Mouse (Mus musculus): ENCODE data around the gene Sec24c. TPM values are rescaled to one million over a fixed set of nuclear protein-coding genes. Genes with fewer than 3 reads are reported as not detected.

Gene Sec24c
- total RNA-seq, 2 experiments from 2014 or later: 106 to 110 TPM

- DNase-seq (ENCODE audit: low spot score in 2 of 2): no peak
These were observed 15.2 kb upstream of the Sec24c start for GRCm38 (mm10) chr14:20658902-20659301.

DNA sequence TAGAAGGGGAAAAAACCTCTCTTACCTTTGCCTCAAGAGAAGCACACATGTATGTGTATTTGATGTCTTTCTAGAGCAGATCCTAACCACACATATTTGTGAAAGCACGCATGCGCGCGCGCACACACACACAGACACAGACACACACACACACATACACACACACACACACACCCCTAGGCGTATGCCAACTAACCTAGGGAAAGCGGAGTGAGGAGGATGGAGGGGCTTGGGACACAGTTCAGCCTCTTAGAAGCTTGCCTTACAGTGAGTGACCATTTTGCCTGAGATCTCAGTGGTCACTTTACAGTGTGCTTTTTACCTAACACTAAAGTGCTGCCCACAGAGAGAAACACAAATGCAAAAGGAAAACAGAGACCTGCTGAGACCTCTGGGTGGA lies 14.4 kb upstream of the Sec24c start:
- DNase-seq (ENCODE audit: low spot score in 2 of 2): no peak

DNA sequence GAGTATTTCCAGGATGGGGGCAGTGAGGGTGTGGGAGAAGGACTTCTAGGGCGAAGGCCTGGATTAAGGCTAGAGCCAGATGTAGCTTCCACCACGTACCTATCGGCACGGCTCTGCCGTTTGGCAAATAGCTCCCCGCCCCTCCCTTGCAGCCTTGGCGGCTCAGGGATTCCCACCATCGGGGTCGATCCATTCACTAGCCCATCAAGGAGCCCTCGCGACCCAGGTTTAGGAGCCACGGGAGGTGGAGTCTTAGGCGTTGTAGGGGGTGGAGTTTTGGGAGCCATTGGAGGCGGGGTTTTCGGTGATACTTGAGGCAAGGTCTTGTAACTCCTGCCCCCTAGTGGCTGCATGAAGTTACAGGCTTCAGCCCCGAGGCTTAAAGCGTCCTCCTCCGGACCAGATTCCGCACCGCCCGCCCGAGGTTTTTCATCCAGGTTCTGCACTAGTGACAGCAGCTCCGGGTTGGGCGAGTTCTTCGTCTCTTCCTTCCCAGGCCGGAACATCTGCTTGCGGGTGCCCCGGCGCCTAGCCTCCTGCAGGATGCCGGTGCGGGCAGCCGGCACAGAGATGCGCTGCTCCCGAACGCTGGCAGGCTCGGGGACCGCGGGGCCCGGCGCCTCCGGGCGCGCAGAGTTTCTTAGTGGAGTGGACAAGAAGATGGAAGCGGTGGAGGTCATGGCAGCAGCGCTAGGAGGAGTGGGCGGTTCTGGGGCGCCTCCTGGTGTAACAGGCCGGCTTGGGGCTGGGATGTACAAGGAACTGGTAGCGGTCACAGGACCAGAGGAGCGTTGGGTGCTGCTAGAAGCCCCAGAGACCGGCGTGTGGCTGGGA lies 13.1 kb upstream of the Sec24c start:
- peak; percentile 93 to 97 for DNase-seq (ENCODE audit: low spot score in 2 of 2)

- DNase-seq (ENCODE audit: low spot score in 2 of 2): peak in 1 of 2 experiments; percentile 45
These were observed 12.3 kb upstream of the Sec24c start for GRCm38 (mm10) chr14:20661661-20662331.

DNA sequence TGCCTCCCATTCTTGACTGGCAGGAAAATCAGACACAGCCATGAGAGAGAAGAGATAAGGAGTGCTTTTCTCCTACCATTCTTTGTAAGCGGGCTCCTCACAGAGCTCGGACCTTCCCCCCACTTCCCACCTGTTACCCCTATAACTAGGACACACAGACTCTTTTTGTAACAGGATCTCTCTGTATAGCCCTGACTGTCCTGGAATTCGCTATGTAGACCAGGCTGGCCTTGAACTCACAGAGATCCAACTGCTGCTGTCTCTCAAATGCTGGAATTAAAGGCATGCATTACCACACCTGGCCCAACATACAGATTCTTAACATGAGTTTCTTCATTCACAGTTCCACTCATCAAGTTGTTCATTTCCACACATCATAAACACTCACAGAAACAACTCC lies 11.4 kb upstream of the Sec24c start:
- no peak for DNase-seq (ENCODE audit: low spot score in 2 of 2)

DNA sequence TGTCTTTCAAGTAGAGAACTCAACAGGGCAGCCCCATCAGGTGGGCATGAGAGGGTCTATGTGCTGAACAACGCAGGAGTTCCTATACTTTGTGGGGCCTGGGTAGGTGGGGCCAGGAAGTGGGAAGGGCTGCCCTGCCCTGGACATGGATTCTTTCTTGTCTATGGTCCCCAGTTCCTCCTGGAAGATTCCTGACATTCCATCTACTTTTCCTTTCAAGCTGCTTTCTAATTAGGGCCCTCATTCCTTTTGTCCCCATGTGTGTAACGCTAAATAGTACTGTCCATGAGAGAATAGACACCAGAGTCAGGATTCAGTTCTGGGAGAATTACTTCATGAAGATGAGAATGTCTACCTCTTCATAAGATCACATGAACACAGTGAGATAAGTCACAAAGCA lies 10.5 kb upstream of the Sec24c start:
- no peak for DNase-seq (ENCODE audit: low spot score in 2 of 2)

DNA sequence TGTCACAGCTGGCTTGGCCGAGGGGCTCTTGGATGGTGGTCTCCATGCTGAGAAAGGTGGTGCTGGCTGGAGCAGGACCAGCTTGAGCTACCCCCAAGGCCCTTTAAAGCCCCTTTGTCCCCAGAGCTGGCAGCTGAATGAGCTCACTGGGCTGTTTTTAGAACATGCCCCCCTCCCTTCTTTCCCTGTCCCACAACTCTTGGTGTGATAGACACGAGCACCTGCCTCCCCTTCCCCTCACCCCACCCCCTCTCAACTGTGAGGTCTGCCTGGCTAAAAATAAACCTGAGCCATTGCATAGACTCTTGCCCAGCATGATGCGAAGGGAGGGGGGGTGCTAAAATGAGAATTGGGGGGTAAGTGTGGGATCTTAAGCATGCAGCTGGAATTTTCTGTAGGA lies 9.7 kb upstream of the Sec24c start:
- DNase-seq (ENCODE audit: low spot score in 2 of 2): no peak

DNA sequence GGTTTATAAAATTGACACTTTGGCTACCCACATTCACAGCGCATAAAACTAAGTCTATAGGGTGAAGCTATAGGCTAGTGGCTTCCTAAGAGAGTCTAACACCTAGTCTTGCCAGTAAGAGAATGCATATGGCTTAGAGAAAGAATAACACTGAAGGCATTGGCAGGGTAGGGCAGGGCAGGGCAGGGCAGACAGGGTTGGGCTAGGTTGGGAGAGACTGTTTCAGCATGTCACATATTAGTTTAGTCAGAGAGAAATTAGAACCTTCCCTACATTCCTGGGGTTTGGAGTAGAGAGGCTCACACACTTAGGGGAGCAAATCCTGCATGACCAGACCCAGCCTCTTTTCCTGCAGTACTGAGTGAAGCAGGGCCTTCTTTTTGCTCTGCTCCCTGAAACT lies 6.6 kb upstream of the Sec24c start:
- no peak for DNase-seq (ENCODE audit: low spot score in 2 of 2)

- DNase-seq (ENCODE audit: low spot score in 2 of 2): no peak
These were observed 5.8 kb upstream of the Sec24c start, which contains the start of gene Synpo2l for GRCm38 (mm10) chr14:20668154-20668810. Gene Synpo2l (minus strand): TSS chr14:20668354.

GRCm38 (mm10) chr14:20672990-20673389 lies 1.1 kb upstream of the Sec24c start:
- no peak for DNase-seq (ENCODE audit: low spot score in 2 of 2)

- DNase-seq (ENCODE audit: low spot score in 2 of 2): peak in 1 of 2 experiments; percentile 18
These were observed 409 bp upstream of the Sec24c start for GRCm38 (mm10) chr14:20673735-20674063.

DNA sequence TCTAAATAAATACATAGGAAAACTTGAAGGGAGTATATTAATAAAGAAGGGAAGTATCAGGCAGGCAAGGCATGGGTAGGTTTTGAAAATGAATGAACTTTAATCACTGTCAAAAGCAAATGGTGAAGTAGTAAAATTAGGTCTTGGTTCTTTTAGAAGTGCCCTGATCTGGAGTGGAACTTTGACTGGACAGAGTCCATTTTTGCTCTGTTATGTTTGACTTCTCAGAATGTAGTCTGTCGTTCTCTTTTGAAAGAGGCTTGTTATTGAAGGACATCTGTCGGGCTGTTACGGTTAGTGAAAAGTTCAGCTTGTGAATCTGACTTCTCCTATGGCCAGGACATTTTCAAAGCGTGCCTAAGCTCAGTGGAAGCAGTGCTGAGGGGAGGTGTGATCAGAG lies 3.8 kb downstream of the Sec24c start:
- DNase-seq (ENCODE audit: low spot score in 2 of 2): no peak

DNA sequence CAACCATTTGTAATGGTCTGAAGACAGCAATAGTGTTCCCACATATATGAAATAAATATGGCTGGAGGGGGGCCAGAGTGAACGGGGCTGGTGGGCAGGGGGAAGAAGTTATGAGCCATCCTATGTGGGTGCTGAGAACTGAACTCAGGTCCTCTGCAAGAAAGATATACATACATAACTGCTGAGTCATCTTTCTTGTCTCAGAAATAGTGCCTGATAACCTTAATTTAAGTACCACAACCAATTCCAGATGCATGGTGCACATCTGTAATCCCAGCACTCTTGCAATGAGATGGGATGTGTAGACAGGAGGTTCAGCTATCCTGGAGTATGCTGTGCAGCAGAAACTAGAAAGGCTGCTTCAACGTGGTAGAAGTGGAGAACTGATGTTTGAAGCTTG lies 7.6 kb downstream of the Sec24c start:
- no peak for DNase-seq (ENCODE audit: low spot score in 2 of 2)

DNA sequence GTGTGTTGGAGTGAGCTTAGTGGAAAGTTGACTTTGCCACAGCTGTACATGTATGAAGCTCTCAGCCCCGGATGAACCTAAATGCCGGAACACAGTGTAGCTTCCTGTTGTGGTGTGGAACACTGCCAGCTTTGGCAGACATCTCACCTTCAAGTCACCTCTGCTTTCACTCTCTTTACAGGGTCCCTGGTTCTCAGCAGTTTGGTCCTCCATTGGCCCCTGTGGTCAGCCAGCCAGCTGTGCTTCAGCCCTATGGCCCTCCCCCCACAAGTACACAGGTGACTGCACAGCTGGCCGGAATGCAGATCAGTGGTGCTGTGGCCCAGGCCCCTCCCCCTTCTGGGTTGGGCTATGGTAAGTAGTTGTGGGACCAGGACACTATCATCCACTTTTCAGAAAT lies 8.4 kb downstream of the Sec24c start:
- DNase-seq (ENCODE audit: low spot score in 2 of 2): no peak

- no peak for DNase-seq (ENCODE audit: low spot score in 2 of 2)
These were observed 12.5 kb downstream of the Sec24c start for GRCm38 (mm10) chr14:20686576-20686975.

GRCm38 (mm10) chr14:20689009-20689408 lies 14.9 kb downstream of the Sec24c start:
- no peak for DNase-seq (ENCODE audit: low spot score in 2 of 2)

- DNase-seq (ENCODE audit: low spot score in 2 of 2): no peak
These were observed 17.7 kb downstream of the Sec24c start for GRCm38 (mm10) chr14:20691772-20692171.

GRCm38 (mm10) chr14:20693589-20694101 lies 19.5 kb downstream of the Sec24c start:
- no peak for DNase-seq (ENCODE audit: low spot score in 2 of 2)

GRCm38 (mm10) chr14:20694185-20694883 lies 20.2 kb downstream of the Sec24c start:
- no peak for DNase-seq (ENCODE audit: low spot score in 2 of 2)

DNA sequence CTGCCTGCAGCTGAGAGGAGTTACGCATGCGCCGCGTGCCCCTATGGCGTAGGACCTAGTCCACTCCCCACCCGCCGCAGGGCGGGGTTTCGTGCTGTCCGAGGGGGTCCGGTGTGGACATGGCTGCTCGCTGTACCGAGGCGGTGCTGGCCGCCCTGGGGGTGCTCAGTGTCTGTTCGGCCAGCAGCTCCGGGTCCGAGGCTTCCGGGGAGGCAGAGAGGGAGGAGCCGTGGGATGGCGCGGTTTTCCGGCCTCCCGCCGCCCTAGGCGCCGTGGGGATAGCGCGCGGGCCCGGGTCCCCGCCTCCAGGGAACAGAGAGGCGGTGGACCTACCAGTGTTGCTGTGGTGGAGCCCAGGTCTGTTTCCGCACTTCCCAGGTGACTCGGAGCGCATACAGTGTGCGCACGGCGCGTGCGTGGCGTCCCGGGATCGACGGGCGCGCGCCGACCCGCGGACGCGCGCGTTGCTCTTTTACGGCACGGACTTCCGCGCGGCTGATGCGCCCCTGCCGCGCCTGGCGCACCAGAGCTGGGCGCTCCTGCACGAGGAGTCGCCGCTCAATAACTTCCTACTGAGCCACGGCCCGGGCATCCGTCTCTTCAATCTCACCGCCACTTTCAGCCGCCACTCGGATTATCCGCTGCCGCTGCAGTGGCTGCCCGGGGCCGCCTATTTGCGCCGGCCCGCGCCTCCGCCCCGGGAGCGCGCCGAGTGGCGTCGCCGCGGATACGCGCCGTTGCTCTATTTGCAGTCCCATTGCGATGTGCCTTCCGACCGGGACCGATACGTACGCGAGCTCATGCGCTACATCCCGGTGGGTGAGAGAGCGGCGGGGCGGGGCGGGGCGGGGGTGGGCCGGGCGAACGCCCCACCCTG lies 21.0 kb downstream of the Sec24c start, which contains the start of gene Fut11:
Gene Fut11, plus strand, starts transcription at position 85 of the 877 bp plus-strand sequence.
- peak; percentile 80 to 86 for DNase-seq (ENCODE audit: low spot score in 2 of 2)

All from layer of hippocampus, postnatal 14 days (tissue).